Mouse (Mus musculus): ENCODE measurements at regions not wholly inside any gene's neighbourhood (a gene's known extent, or its start where the extent isn't known, plus 50 kb on each side); places are given as distances from the start of the nearest gene placed in this dataset.
A peak's percentile ranks its signal among the peaks of the same experiment; 100 is the strongest.

- Histone ChIP-seq H3K36me3 (no peaks in the 10 kb centered on the region), H3K4me1 (replicated peaks) (peaks cover 26% of the 10 kb centered on the region), H3K9me3 (no peaks in the 10 kb centered on the region), H3K4me3 (no peak overlapping the region), H3K27me3 (ENCODE audit: insufficient read depth, poor library complexity, severe bottlenecking) (no peaks in the 10 kb centered on the region), H3K27ac (no peak overlapping the region)
- WGBS, result 78% methylated on average over 5 of the region's 5 CpGs
- no peak for DNase-seq (ENCODE audit: low spot score)
Observed at GRCm38 (mm10) chr17:63003911-63004310, 122.8 kb upstream of the Efna5 start.

GRCm38 (mm10) chr17:63002729-63003128, 121.6 kb upstream of the Efna5 start:
- WGBS, result 96% methylated on average over 4 of the region's 4 CpGs
- Histone ChIP-seq H3K4me1 (replicated peaks) (peaks cover 15% of the 10 kb centered on the region), H3K27ac (no peak overlapping the region), H3K36me3 (no peaks in the 10 kb centered on the region), H3K9me3 (no peaks in the 10 kb centered on the region), H3K27me3 (ENCODE audit: insufficient read depth, poor library complexity, severe bottlenecking) (no peaks in the 10 kb centered on the region), H3K4me3 (no peak overlapping the region)
- no peak for DNase-seq (ENCODE audit: low spot score)

GRCm38 (mm10) chr17:63001898-63002297, 120.8 kb upstream of the Efna5 start:
- H3K36me3 ChIP-seq, result no peaks in the 10 kb centered on the region
- H3K4me1 ChIP-seq (replicated peaks), result peaks cover 14% of the 10 kb centered on the region; the same call in 1 of the 2 replicates
- H3K27ac ChIP-seq, result no peak overlapping the region
- H3K4me3 ChIP-seq, result no peak overlapping the region
- no peaks in the 10 kb centered on the region for H3K27me3 ChIP-seq (ENCODE audit: insufficient read depth, poor library complexity, severe bottlenecking)
- DNase-seq (ENCODE audit: low spot score), result no peak
- WGBS, result 60% methylated on average over 2 of the region's 2 CpGs
- no peaks in the 10 kb centered on the region for H3K9me3 ChIP-seq

GRCm38 (mm10) chr17:62997691-62998090, 116.6 kb upstream of the Efna5 start:
- no peaks in the 10 kb centered on the region for H3K36me3 ChIP-seq
- DNase-seq (ENCODE audit: low spot score), result no peak
- H3K9me3 ChIP-seq, result no peaks in the 10 kb centered on the region
- 94% methylated on average over 5 of the region's 5 CpGs for WGBS
- no peaks in the 10 kb centered on the region for H3K27me3 ChIP-seq (ENCODE audit: insufficient read depth, poor library complexity, severe bottlenecking)
- H3K27ac ChIP-seq, result no peak overlapping the region
- H3K4me3 ChIP-seq, result no peak overlapping the region
- H3K4me1 ChIP-seq (replicated peaks), result peaks cover 8% of the 10 kb centered on the region; the same call in 1 of the 2 replicates

GRCm38 (mm10) chr17:62995316-62995715, 114.2 kb upstream of the Efna5 start:
- DNase-seq (ENCODE audit: low spot score), result no peak
- Histone ChIP-seq H3K27ac (no peak overlapping the region), H3K4me3 (no peak overlapping the region), H3K27me3 (ENCODE audit: insufficient read depth, poor library complexity, severe bottlenecking) (no peaks in the 10 kb centered on the region), H3K9me3 (no peaks in the 10 kb centered on the region), H3K36me3 (no peaks in the 10 kb centered on the region), H3K4me1 (replicated peaks) (peaks cover 8% of the 10 kb centered on the region; the same call in 1 of the 2 replicates)
- WGBS, result 89% methylated on average over 3 of the region's 3 CpGs

- H3K4me3 ChIP-seq, result no peak overlapping the region
- no peak for DNase-seq (ENCODE audit: low spot score)
- no peaks in the 10 kb centered on the region for H3K4me1 ChIP-seq (replicated peaks)
- no peaks in the 10 kb centered on the region for H3K36me3 ChIP-seq
- WGBS, result 87% methylated on average over 2 of the region's 2 CpGs
- H3K27ac ChIP-seq, result no peak overlapping the region
- H3K27me3 ChIP-seq (ENCODE audit: insufficient read depth, poor library complexity, severe bottlenecking), result no peaks in the 10 kb centered on the region
- no peaks in the 10 kb centered on the region for H3K9me3 ChIP-seq
Observed at GRCm38 (mm10) chr17:62992977-62993376, 111.9 kb upstream of the Efna5 start.

DNA sequence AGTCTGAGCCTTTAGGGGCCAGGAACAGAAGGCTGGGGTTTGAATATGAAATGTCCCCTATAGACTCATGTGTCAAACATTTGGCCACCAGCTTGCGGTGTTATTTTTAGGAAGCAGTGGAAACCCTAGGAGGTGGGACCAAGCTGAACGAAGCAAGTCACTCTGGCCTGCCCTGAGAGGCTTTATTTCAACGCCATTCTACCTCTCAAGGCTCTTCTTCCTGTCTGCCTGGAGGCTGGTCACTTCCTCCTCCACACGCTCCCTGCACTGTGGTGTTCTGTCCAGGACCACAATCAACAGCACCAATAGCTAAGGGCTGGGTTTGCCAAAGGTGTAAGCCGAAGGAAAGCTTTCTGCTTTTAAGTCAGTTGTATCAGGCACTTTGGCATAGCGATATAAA, 105.2 kb upstream of the Efna5 start:
- Histone ChIP-seq H3K27me3 (ENCODE audit: insufficient read depth, poor library complexity, severe bottlenecking) (no peaks in the 10 kb centered on the region), H3K4me1 (replicated peaks) (peaks cover 4% of the 10 kb centered on the region; the same call in 1 of the 2 replicates), H3K9me3 (0 out of 2 replicates have a peak, but pooled peaks cover 3% of the 10 kb centered on the region), H3K36me3 (no peaks in the 10 kb centered on the region), H3K4me3 (no peak overlapping the region), H3K27ac (no peak overlapping the region)
- WGBS, result 70% methylated on average over 6 of the region's 6 CpGs
- DNase-seq (ENCODE audit: low spot score), result no peak

DNA sequence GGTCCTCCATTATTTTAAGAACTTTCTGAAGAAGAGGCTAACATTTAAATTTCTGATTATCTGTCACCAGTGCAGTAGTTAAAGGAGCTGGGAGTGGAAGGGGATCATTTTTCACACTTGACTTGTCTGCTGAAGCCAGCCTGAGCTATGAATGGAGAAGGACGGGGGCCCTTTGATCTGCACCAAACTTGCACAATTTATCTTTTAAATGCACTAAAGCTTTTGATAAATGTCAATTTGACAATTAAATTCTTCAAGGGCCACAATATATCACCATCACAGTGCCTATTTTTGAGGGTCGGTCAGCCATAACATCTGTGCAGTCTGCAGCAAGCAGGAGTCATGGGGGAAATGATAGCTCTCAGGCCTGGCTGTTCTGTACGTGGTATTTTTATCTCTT, 99.2 kb upstream of the Efna5 start:
- WGBS, result 33% methylated on average over 3 of the region's 3 CpGs
- Histone ChIP-seq H3K9me3 (0 out of 2 replicates have a peak, but pooled peaks cover 3% of the 10 kb centered on the region), H3K36me3 (no peaks in the 10 kb centered on the region), H3K27ac (peak overlapping the region; percentile 50; the same call in 1 of the 2 replicates), H3K4me1 (replicated peaks) (peaks cover 31% of the 10 kb centered on the region), H3K27me3 (ENCODE audit: insufficient read depth, poor library complexity, severe bottlenecking) (no peaks in the 10 kb centered on the region), H3K4me3 (no peak overlapping the region)
- DNase-seq (ENCODE audit: low spot score), result no peak

DNA sequence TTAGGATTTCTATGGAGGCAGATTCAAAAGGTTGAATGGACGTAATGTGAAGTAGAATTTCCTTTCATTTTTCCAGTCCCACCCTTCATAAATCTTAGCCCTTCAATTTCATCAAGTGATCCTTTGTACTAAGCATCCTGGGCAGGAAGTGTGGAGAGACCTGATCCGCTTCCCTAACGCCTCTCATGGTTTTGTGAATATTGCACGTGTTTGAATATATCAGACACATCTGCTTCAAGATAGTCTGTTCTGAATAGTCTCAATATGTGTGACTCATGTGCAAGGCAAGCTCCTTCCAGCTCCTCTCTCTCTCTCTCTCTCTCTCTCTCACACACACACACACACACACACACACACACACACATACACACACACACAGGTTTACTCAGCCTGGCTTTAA, 96.4 kb upstream of the Efna5 start:
- WGBS, result 74% methylated on average over 4 of the region's 4 CpGs
- H3K9me3 ChIP-seq, result no peaks in the 10 kb centered on the region
- H3K36me3 ChIP-seq, result no peaks in the 10 kb centered on the region
- no peak overlapping the region for H3K27ac ChIP-seq
- peaks cover 39% of the 10 kb centered on the region for H3K4me1 ChIP-seq (replicated peaks)
- no peak overlapping the region for H3K4me3 ChIP-seq
- no peak for DNase-seq (ENCODE audit: low spot score)
- H3K27me3 ChIP-seq (ENCODE audit: insufficient read depth, poor library complexity, severe bottlenecking), result no peaks in the 10 kb centered on the region

DNA sequence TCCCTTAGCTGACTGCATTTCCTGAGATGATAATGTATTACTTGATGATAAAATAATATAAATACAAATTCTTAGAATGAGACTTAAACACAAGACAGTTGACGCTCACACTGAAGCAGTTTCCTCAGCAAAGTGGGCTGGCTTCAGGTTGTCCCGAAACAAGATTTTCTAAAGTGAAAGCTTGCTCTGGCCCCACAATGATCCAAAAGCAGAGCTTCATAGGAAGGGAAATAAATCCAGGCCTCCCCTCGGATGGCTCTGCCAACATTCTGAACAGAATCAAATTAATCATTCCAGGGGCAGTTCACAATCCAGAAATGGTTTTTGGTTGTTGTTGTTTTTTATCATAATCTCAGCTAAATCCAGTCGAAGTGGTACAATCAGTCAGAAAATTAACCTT, 96.0 kb upstream of the Efna5 start:
- H3K36me3 ChIP-seq, result no peaks in the 10 kb centered on the region
- no peaks in the 10 kb centered on the region for H3K27me3 ChIP-seq (ENCODE audit: insufficient read depth, poor library complexity, severe bottlenecking)
- H3K27ac ChIP-seq, result no peak overlapping the region
- H3K4me1 ChIP-seq (replicated peaks), result peaks cover 39% of the 10 kb centered on the region
- no peaks in the 10 kb centered on the region for H3K9me3 ChIP-seq
- 89% methylated on average over 4 of the region's 4 CpGs for WGBS
- no peak for DNase-seq (ENCODE audit: low spot score)
- H3K4me3 ChIP-seq, result no peak overlapping the region

GRCm38 (mm10) chr17:62974627-62975279, 93.6 kb upstream of the Efna5 start:
- whole genome bisulfite sequencing, result 53% methylated on average over 8 of the region's 8 CpGs
- Histone ChIP-seq H3K27ac (peak overlapping the region; percentile 60), H3K4me1 (replicated peaks) (peaks cover 19% of the 10 kb centered on the region), H3K9me3 (no peaks in the 10 kb centered on the region), H3K36me3 (no peaks in the 10 kb centered on the region), H3K4me3 (no peak overlapping the region), H3K27me3 (ENCODE audit: insufficient read depth, poor library complexity, severe bottlenecking) (no peaks in the 10 kb centered on the region)
- DNase-seq (ENCODE audit: low spot score), result no peak

DNA sequence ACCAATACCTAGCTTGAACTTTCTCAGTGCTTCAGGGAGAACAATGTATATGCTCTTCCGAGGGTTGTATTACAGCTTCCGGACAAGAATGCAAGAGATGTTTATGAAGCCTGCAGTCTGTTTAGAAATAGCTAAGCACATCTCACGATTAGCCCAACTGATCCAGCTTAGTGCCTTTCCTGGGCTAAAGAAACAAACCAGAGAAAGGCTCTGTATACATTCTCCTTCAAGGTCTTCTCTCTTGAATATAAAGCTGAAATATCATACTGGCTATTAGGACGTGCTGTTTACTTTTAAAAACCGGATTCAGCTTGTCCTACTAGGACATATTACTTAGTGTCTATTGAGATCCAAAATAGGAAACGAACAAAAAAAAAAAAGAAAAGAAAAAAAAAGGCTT, 87.9 kb upstream of the Efna5 start:
- DNase-seq (ENCODE audit: low spot score), result no peak
- 73% methylated on average over 6 of the region's 6 CpGs for WGBS
- Histone ChIP-seq H3K27ac (no peak overlapping the region), H3K9me3 (no peaks in the 10 kb centered on the region), H3K27me3 (ENCODE audit: insufficient read depth, poor library complexity, severe bottlenecking) (no peaks in the 10 kb centered on the region), H3K4me1 (replicated peaks) (no peaks in the 10 kb centered on the region), H3K36me3 (no peaks in the 10 kb centered on the region), H3K4me3 (no peak overlapping the region)

DNA sequence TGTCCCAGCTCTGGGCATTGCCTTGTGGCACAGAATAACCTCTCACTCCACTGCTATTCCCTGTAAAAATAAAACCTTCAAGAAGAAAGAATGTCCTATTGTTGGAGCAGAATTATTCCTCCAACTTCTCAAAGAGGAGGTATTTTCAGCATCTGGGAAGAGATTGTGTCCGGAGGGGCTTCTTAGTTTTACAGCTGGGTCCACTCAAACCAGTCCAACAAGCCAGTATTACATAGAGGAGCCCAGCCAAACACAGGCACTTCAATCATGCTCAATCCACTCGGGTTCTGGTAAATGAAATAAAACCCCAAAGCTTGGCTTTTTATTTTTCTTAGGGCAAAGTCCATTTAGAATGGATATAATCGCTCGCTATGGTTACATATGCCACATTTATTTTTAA, 82.7 kb upstream of the Efna5 start:
- 78% methylated on average over 4 of the region's 4 CpGs for WGBS
- no peak for DNase-seq (ENCODE audit: low spot score)
- Histone ChIP-seq H3K27ac (peak overlapping the region; percentile 36; the same call in 1 of the 2 replicates), H3K36me3 (no peaks in the 10 kb centered on the region), H3K27me3 (ENCODE audit: insufficient read depth, poor library complexity, severe bottlenecking) (no peaks in the 10 kb centered on the region), H3K4me1 (replicated peaks) (peaks cover 9% of the 10 kb centered on the region), H3K4me3 (no peak overlapping the region), H3K9me3 (no peaks in the 10 kb centered on the region)

- H3K4me1 ChIP-seq (replicated peaks), result peaks cover 9% of the 10 kb centered on the region
- H3K4me3 ChIP-seq, result no peak overlapping the region
- no peaks in the 10 kb centered on the region for H3K36me3 ChIP-seq
- no peaks in the 10 kb centered on the region for H3K9me3 ChIP-seq
- DNase-seq (ENCODE audit: low spot score), result no peak
- 90% methylated on average over 3 of the region's 3 CpGs for WGBS
- H3K27ac ChIP-seq, result no peak overlapping the region
- H3K27me3 ChIP-seq (ENCODE audit: insufficient read depth, poor library complexity, severe bottlenecking), result no peaks in the 10 kb centered on the region
Observed at GRCm38 (mm10) chr17:62962292-62962618, 81.1 kb upstream of the Efna5 start.

Data from hindbrain, embryonic 10.5 days (tissue).